Mouse (Mus musculus) hindbrain, embryonic 12.5 days (tissue): ENCODE measurements around the gene Zbtb45. TPM values are rescaled to one million over a fixed set of nuclear protein-coding genes. Genes with fewer than 3 reads are reported as not detected.

Source experiments
- ATAC-seq: fragments of 200-750 bp; cut with Nextera tagmentation; 2 replicates; pipeline ENCODE4 v1.8.0; 2017; ENCODE audit warnings: moderate TSS enrichment; ENCODE audit not compliant: low FRiP score
- H3K27ac ChIP-seq: fragments of 300-500 bp; sonication (generic); 2 replicates; pipeline ENCODE4 v1.5.1; 2016; ENCODE audit warnings: mild to moderate bottlenecking
- H3K27me3 ChIP-seq: fragments of 300-500 bp; sonication (generic); 2 replicates; pipeline ENCODE4 v1.6.1; 2016; ENCODE audit warnings: mild to moderate bottlenecking
- H3K36me3 ChIP-seq: fragments of 300-500 bp; sonication (generic); 2 replicates; pipeline ENCODE4 v1.6.1; 2016; ENCODE audit warnings: mild to moderate bottlenecking
- H3K4me1 ChIP-seq: fragments of 300-500 bp; sonication (generic); 2 replicates; pipeline ENCODE4 v1.6.1; 2016
- H3K4me2 ChIP-seq: fragments of 300-500 bp; sonication (generic); replicated peaks from 2 replicates; pipeline ENCODE4 v1.6.1; 2016; ENCODE audit warnings: mild to moderate bottlenecking
- H3K4me3 ChIP-seq: fragments of 300-500 bp; sonication (generic); 2 replicates; pipeline ENCODE4 v1.5.1; 2016; ENCODE audit warnings: mild to moderate bottlenecking
- H3K9ac ChIP-seq: fragments of 300-500 bp; sonication (generic); 2 replicates; pipeline ENCODE4 v1.6.1; 2016; ENCODE audit warnings: mild to moderate bottlenecking, moderate library complexity
- H3K9me3 ChIP-seq: fragments of 300-500 bp; sonication (generic); replicated peaks from 2 replicates; pipeline ENCODE4 v1.6.1; 2016; ENCODE audit warnings: mild to moderate bottlenecking
- WGBS: fragments of 180-500 bp; shearing (Covaris S2); methylation state at CpG from one replicate; pipeline ENCODE4 v1.1.7; 2016; 5-methylcytosine and 5-hydroxymethylcytosine counted together
- polyA plus RNA-seq: library from polyadenylated mRNA; unstranded; fragments of >200 nt; fragmentation: Nextera tagmentation; extraction: Ambion mirVana; gene quantifications from 2 replicates; pipeline ENCODE4 v1.2.1, GENCODE M21; 2016

The Zbtb45 gene
- polyA plus RNA-seq, 1 experiment from 2014 or later = 32.6 TPM

GRCm38 (mm10) chr7:12958948-12959347 lies 50.9 kb downstream of the Zbtb45 start:
- Histone ChIP-seq H3K4me2 (no peak overlapping the region), H3K9me3 (no peaks in the 10 kb centered on the region), H3K4me3 (no peak overlapping the region), H3K27me3 (no peaks in the 10 kb centered on the region), H3K27ac (no peak overlapping the region), H3K36me3 (no peaks in the 10 kb centered on the region), H3K9ac (no peak overlapping the region), H3K4me1 (no peaks in the 10 kb centered on the region)
- 80% methylated on average over 4 of the region's 4 CpGs for WGBS
- ATAC-seq = no peak

- H3K4me1 ChIP-seq = no peaks in the 10 kb centered on the region
- H3K27me3 ChIP-seq = no peaks in the 10 kb centered on the region
- no peak overlapping the region for H3K4me2 ChIP-seq
- no peaks in the 10 kb centered on the region for H3K36me3 ChIP-seq
- H3K9me3 ChIP-seq = no peaks in the 10 kb centered on the region
- H3K4me3 ChIP-seq = no peak overlapping the region
- H3K27ac ChIP-seq = no peak overlapping the region
- H3K9ac ChIP-seq = no peak overlapping the region
- WGBS = 76% methylated on average over 5 of the region's 5 CpGs
- no peak for ATAC-seq
Measured at GRCm38 (mm10) chr7:12957511-12957910, 52.3 kb downstream of the Zbtb45 start.

- Histone ChIP-seq H3K4me1 (peaks cover 7% of the 10 kb centered on the region), H3K4me2 (no peak overlapping the region), H3K4me3 (no peak overlapping the region), H3K27ac (no peak overlapping the region), H3K36me3 (no peaks in the 10 kb centered on the region), H3K9me3 (no peaks in the 10 kb centered on the region), H3K9ac (no peak overlapping the region), H3K27me3 (no peaks in the 10 kb centered on the region)
- WGBS = 62% methylated on average over 3 of the region's 3 CpGs
- no peak for ATAC-seq
Measured at GRCm38 (mm10) chr7:12954896-12955295, 54.9 kb downstream of the Zbtb45 start.

Other genes starting within 250 kb of the Zbtb45 start
- 17.7 and 18.9 TPM in 2 replicates for gene Zscan18, start 206.4 kb downstream of the Zbtb45 start, polyA plus RNA-seq
- gene Zfp329, start 191.2 kb downstream of the Zbtb45 start, polyA plus RNA-seq = 26.6 TPM in 2 replicates
- 33.7 and 34.8 TPM in 2 replicates for gene Zfp110, start 175.3 kb downstream of the Zbtb45 start, polyA plus RNA-seq
- 6.2 and 6.4 TPM in 2 replicates for gene Zfp128, start 128.9 kb downstream of the Zbtb45 start, polyA plus RNA-seq
- gene Zscan22, start 112.2 kb downstream of the Zbtb45 start, polyA plus RNA-seq = 13.0 and 14.5 TPM in 2 replicates
- 497 and 613 TPM in 2 replicates for gene Rps5, start 87.7 kb downstream of the Zbtb45 start, polyA plus RNA-seq
- 0.63 and 0.72 TPM in 2 replicates for gene Rnf225, start 82.6 kb downstream of the Zbtb45 start, polyA plus RNA-seq
- 14.5 and 15.2 TPM in 2 replicates for gene Zfp324, start 44.2 kb downstream of the Zbtb45 start, polyA plus RNA-seq
- gene Zfp446, start 32.2 kb downstream of the Zbtb45 start, polyA plus RNA-seq = 14.8 and 16.2 TPM in 2 replicates
- 0.26 TPM in 2 replicates for gene Slc27a5, start 11.8 kb downstream of the Zbtb45 start, polyA plus RNA-seq
- gene Trim28, start 10.9 kb downstream of the Zbtb45 start, polyA plus RNA-seq = 356 and 380 TPM in 2 replicates
- gene Chmp2a, start 24.8 kb upstream of the Zbtb45 start, polyA plus RNA-seq = 148 and 152 TPM in 2 replicates
- 173 and 180 TPM in 2 replicates for gene Ube2m, start 28.2 kb upstream of the Zbtb45 start, polyA plus RNA-seq
- gene Mzf1, start 44.7 kb upstream of the Zbtb45 start, polyA plus RNA-seq = 4.9 and 5.7 TPM in 2 replicates
- not detected in 2 replicates for gene Vmn1r85, start 85.1 kb upstream of the Zbtb45 start, polyA plus RNA-seq
- not detected in 2 replicates for gene Vmn1r86, start 109.9 kb upstream of the Zbtb45 start, polyA plus RNA-seq
- gene Vmn1r87, start 130.1 kb upstream of the Zbtb45 start, polyA plus RNA-seq = not detected in 2 replicates
- gene Vmn1r88, start 149.5 kb upstream of the Zbtb45 start, polyA plus RNA-seq = not detected in 2 replicates
- gene Vmn1r89, start 203.0 kb upstream of the Zbtb45 start, polyA plus RNA-seq = not detected in 2 replicates